Mouse (Mus musculus): ENCODE measurements around the gene Mettl21c.

DNA sequence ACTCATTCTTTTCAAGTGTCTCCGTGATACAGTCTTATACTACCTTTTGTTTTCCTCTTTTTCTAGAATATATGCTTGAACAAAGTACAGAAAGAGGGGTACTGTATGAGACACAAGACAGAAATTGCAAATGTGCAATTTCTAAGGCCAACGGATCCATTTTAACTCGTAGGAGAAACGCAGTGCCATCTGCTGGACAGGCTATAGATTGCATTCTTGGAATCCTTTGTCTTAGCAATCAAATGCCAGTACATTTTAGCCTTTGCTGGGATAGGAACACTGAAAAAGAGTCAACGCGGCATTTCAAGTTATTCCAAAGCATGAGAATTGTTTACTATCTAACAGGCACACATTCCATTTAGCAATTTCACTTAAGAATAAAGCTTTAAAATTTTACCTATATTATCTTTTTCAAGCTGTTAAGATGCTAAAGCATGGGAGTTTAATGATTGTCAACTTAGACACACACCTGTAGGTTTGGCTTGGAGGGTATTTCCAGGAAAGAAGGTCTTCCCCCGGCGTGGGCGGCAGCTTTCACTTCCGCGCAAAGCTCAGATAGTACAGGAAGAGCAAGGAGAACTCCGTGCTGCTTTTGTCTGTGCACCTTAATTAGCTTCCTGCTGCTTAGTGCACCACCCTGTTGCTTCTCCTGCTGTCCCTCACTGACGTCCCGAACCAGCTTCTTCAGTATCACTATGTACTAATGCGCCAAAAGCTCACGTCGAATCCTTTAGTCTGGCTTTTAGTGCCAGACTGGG is 22.1 kb upstream of the Mettl21c start:
- TF ChIP-seq GATA1 (IDR thresholded peaks at IDR 0.05; ENCODE audit: borderline replicate concordance, low read length) = no peak
- no peak for TF ChIP-seq FLI1 (IDR thresholded peaks at IDR 0.05; ENCODE audit: low read length)

Measured in megakaryocyte, embryonic 14.5 days (primary cell).